ENCODE assay signal across 8 mouse cellular contexts in genomic region chr15:103323070-103323454, GRCm38 (mm10). TPM values are rescaled to one million over a fixed set of nuclear protein-coding genes. Genes with fewer than 3 reads are reported as not detected.
DNase-seq lines count a peak whose midpoint lies in the region; ATAC-seq and TF ChIP-seq lines count a peak whose summit lies in the region.

No protein-coding gene starts in this region.

- peak overlapping the region; percentile 85 for H3K4me3 ChIP-seq in heart, embryonic 10.5 days
- H3K4me3 ChIP-seq in E14TG2a.4 (replicated peaks; ENCODE audit: low read length): peak overlapping the region; percentile 78
- H3K4me3 ChIP-seq in hindbrain, embryonic 13.5 days: peak overlapping the region; percentile 67

- 0% methylated on average over 25 of the region's 26 CpGs for WGBS in heart, embryonic 10.5 days
- 0% methylated on average over 17 of the region's 26 CpGs for WGBS in hindbrain, embryonic 13.5 days

- H3K9ac ChIP-seq in hindbrain, embryonic 13.5 days: peak overlapping the region; percentile 90

- peak overlapping the region; percentile 94 for H3K27ac ChIP-seq in heart, embryonic 10.5 days
- peak overlapping the region; percentile 85 for H3K27ac ChIP-seq in hindbrain, embryonic 13.5 days

- H3K4me2 ChIP-seq in hindbrain, embryonic 13.5 days: peak overlapping the region; percentile 78

- H3K9me3 ChIP-seq in heart, embryonic 10.5 days: no peaks in the 10 kb centered on the region
- H3K9me3 ChIP-seq in E14TG2a.4 (ENCODE audit: low read length): no peaks in the 10 kb centered on the region
- no peaks in the 10 kb centered on the region for H3K9me3 ChIP-seq in hindbrain, embryonic 13.5 days

- H3K27me3 ChIP-seq in heart, embryonic 10.5 days (ENCODE audit: insufficient read depth, poor library complexity, severe bottlenecking): no peaks in the 10 kb centered on the region
- H3K27me3 ChIP-seq in E14TG2a.4 (ENCODE audit: insufficient read depth, low read length): peaks cover 10% of the 10 kb centered on the region
- no peaks in the 10 kb centered on the region for H3K27me3 ChIP-seq in hindbrain, embryonic 13.5 days

- H3K36me3 ChIP-seq in heart, embryonic 10.5 days: peaks cover 18% of the 10 kb centered on the region
- peaks cover 22% of the 10 kb centered on the region for H3K36me3 ChIP-seq in E14TG2a.4 (ENCODE audit: insufficient read depth, low read length)
- peaks cover 16% of the 10 kb centered on the region for H3K36me3 ChIP-seq in hindbrain, embryonic 13.5 days

- TF ChIP-seq CTCF in E14TG2a.4 (conservative IDR thresholded peaks at IDR 0.05; ENCODE audit: low read length): no peak

- H3K4me1 ChIP-seq in heart, embryonic 10.5 days: peaks cover 35% of the 10 kb centered on the region
- peaks cover 56% of the 10 kb centered on the region for H3K4me1 ChIP-seq in E14TG2a.4 (replicated peaks; ENCODE audit: low read depth, low read length)
- peaks cover 42% of the 10 kb centered on the region for H3K4me1 ChIP-seq in hindbrain, embryonic 13.5 days (replicated peaks)

- ATAC-seq in hindbrain, embryonic 13.5 days (ENCODE audit: low FRiP score): peak; percentile 75
- ATAC-seq in CD4-positive, CD25-positive, alpha-beta regulatory T cell, adult 4 months: no peak

- no peak for DNase-seq in heart, embryonic 10.5 days (ENCODE audit: low spot score)
- DNase-seq in heart, adult 11 months: no peak
- peak; percentile 69 to 75 for DNase-seq in cerebellum, postnatal 36 days
- DNase-seq in lung, postnatal 14 days: peak; percentile 59
- no peak for DNase-seq in adipocyte (ENCODE audit: low spot score)

RNA-seq across cellular contexts. Expression of gene Gpr84, which starts 12.7 kb away (rescaled TPM):
- polyA plus RNA-seq in heart, embryonic 10.5 days (2016; fragmentation: Nextera tagmentation; extraction: Ambion mirVana): 0.35 TPM in 1 of 2 replicates, not detected in the other
- 0.23 and 0.34 TPM in 2 replicates for polyA plus RNA-seq in hindbrain, embryonic 13.5 days (2015; fragmentation: Nextera tagmentation; extraction: Ambion mirVana)
- not detected for polyA plus RNA-seq in CD4-positive, CD25-positive, alpha-beta regulatory T cell, adult 4 months (2017; shearing (Covaris generic))

RNA-seq across cellular contexts. Expression of gene Zfp385a, which starts 16.8 kb away (rescaled TPM):
- polyA plus RNA-seq in heart, embryonic 10.5 days (2016; fragmentation: Nextera tagmentation; extraction: Ambion mirVana): 8.9 and 15.8 TPM in 2 replicates
- 18.6 and 19.9 TPM in 2 replicates for polyA plus RNA-seq in hindbrain, embryonic 13.5 days (2015; fragmentation: Nextera tagmentation; extraction: Ambion mirVana)
- polyA plus RNA-seq in CD4-positive, CD25-positive, alpha-beta regulatory T cell, adult 4 months (2017; shearing (Covaris generic)): not detected

RNA-seq across cellular contexts. Expression of gene Itga5, which starts 43.5 kb away (rescaled TPM):
- 60.6 and 98.7 TPM in 2 replicates for polyA plus RNA-seq in heart, embryonic 10.5 days (2016; fragmentation: Nextera tagmentation; extraction: Ambion mirVana)
- 8.6 and 8.9 TPM in 2 replicates for polyA plus RNA-seq in hindbrain, embryonic 13.5 days (2015; fragmentation: Nextera tagmentation; extraction: Ambion mirVana)
- 1 to 10 TPM; 1.9 to 3.8 TPM for polyA plus RNA-seq in CD4-positive, CD25-positive, alpha-beta regulatory T cell, adult 4 months (2017; shearing (Covaris generic))

RNA-seq across cellular contexts. Expression of gene Copz1, which starts 50.5 kb away (rescaled TPM):
- 220 and 264 TPM in 2 replicates for polyA plus RNA-seq in heart, embryonic 10.5 days (2016; fragmentation: Nextera tagmentation; extraction: Ambion mirVana)
- 219 and 222 TPM in 2 replicates for polyA plus RNA-seq in hindbrain, embryonic 13.5 days (2015; fragmentation: Nextera tagmentation; extraction: Ambion mirVana)
- 100 to 1,000 TPM; 213 to 244 TPM for polyA plus RNA-seq in CD4-positive, CD25-positive, alpha-beta regulatory T cell, adult 4 months (2017; shearing (Covaris generic))

Comparison
In these comparisons a context has a peak if more than half of its experiments do, and no peak if none do; other contexts are left out.
1. DNase-seq: peak in cerebellum, postnatal 36 days (2 of 2) and lung, postnatal 14 days (single experiment); none in heart, embryonic 10.5 days (single experiment), heart, adult 11 months (single experiment) and adipocyte (single experiment).
2. Peak in every context shown above with its lines, with median percentiles within 50 percentile points of each other: H3K4me3 ChIP-seq.